Mouse (Mus musculus) CH12.LX (cell line): ENCODE data around the gene Ormdl2.

Experiments
- CTCF ChIP-seq, 2 experiments: IDR thresholded peaks in 1 of 2; conservative IDR thresholded peaks in 1 of 2; 2 replicates each; pipeline ENCODE4 v1.5.1; 2011 to 2012; ENCODE audit warnings: low read depth in 2 of 2, low read length in 2 of 2, improper control_type of control experiment in 1 of 2, inconsistent platforms in 1 of 2, mild to moderate bottlenecking in 1 of 2, moderate library complexity in 1 of 2
- E2F4 ChIP-seq: IDR thresholded peaks from 2 replicates; pipeline ENCODE4 v1.6.1; 2011; ENCODE audit warnings: low read depth, low read length, improper control_type of control experiment; ENCODE audit not compliant: insufficient replicate concordance
- EP300 ChIP-seq: IDR thresholded peaks from 2 replicates; pipeline ENCODE4 v1.6.1; 2011; ENCODE audit warnings: low read length, improper control_type of control experiment
- GABPA ChIP-seq: IDR thresholded peaks from 2 replicates; pipeline ENCODE4 v1.6.1; 2012; ENCODE audit warnings: low read depth, low read length, improper control_type of control experiment, inconsistent platforms; ENCODE audit not compliant: insufficient replicate concordance
- MAX ChIP-seq: IDR thresholded peaks from 2 replicates; pipeline ENCODE4 v1.6.1; 2011; ENCODE audit warnings: low read length, improper control_type of control experiment
- MAZ ChIP-seq: IDR thresholded peaks from 2 replicates; pipeline ENCODE4 v1.6.1; 2012; ENCODE audit warnings: low read depth, mild to moderate bottlenecking, inconsistent platforms, low read length, improper control_type of control experiment, moderate library complexity
- POLR2A ChIP-seq: IDR thresholded peaks from 2 replicates; pipeline ENCODE4 v1.6.1; 2011; ENCODE audit warnings: low read depth, mild to moderate bottlenecking, improper control_type of control experiment, low read length
- POLR2AphosphoS2 ChIP-seq: IDR thresholded peaks from 2 replicates; pipeline ENCODE4 v1.6.1; 2011; ENCODE audit warnings: low read depth, low read length, improper control_type of control experiment
- USF1 ChIP-seq: IDR thresholded peaks from 2 replicates; pipeline ENCODE4 v1.6.1; 2014; ENCODE audit warnings: low read depth, mild to moderate bottlenecking, inconsistent platforms, low read length, improper control_type of control experiment
- USF2 ChIP-seq: conservative IDR thresholded peaks from 2 replicates; pipeline ENCODE4 v1.6.1; 2011; ENCODE audit warnings: low read depth, low read length, improper control_type of control experiment

DNA sequence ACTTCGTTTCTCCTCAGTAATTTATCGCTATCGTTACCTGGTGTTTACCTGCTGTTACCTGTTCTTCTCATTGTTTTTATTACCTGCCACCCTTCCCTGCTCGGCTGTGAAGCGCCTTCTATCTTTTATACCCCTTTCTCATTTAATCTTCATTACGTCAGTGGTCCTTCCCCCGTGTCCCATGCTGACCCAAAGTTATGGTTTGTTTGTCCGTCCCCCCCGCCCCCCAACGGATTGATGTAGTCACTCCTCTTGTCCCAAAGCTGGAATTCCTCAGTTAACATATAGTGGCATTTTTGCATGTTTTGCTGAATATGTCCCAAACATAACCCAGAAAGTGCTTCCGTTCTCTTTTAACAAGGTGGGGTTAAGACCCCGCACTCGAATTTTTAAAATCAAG lies 690 bp upstream of the Ormdl2 start:
- TF ChIP-seq CTCF (conservative IDR thresholded peaks at IDR 0.05 in 1 of 2, IDR thresholded peaks at IDR 0.05 in 1 of 2; ENCODE audit: low read depth in 2 of 2, low read length in 2 of 2) (no peak), USF2 (no peak), MAX (no peak), GABPA (no peak), POLR2AphosphoS2 (no peak), POLR2A (no peak), E2F4 (no peak), USF1 (no peak), EP300 (no peak), MAZ (no peak)
